Mouse (Mus musculus) left cerebral cortex, adult 6 months (tissue): ENCODE data around the gene Nos1ap. TPM values are rescaled to one million over a fixed set of nuclear protein-coding genes. Genes with fewer than 3 reads are reported as not detected.

ENCODE experiments used
- long read RNA-seq, 2 experiments: library from polyadenylated mRNA; unstranded; transcript quantifications; one replicate each; pipeline ENCODE4 v2.0.0; 2019 to 2020
- polyA plus RNA-seq: library from polyadenylated mRNA; unstranded; fragments of <200 nt; fragmentation: Nextera tagmentation; gene quantifications from 2 replicates; pipeline ENCODE4 v1.2.3, GENCODE M21; 2021

The Nos1ap gene
- polyA plus RNA-seq: 49.7 and 107 TPM in 2 replicates
- long read RNA-seq, experiment 1, transcript Nos1ap-208 (3 exons, 781 nt): minor isoform, 39 of 237 reads
- long read RNA-seq, experiment 1, transcript Nos1ap-206 (8 exons, 780 nt): minor isoform, 22 of 237 reads
- long read RNA-seq, experiment 1, transcript Nos1ap-202 (10 exons, 3,022 nt): minor isoform, 46 of 237 reads
- long read RNA-seq, experiment 1, transcript Nos1ap-207 (8 exons, 1,607 nt): major isoform, 64 of 237 reads
- long read RNA-seq, experiment 1, partial matches to known transcripts: 7 of 237 reads
- long read RNA-seq, experiment 1, other reads (novel, unspliced or antisense): 49 of 237 reads
- long read RNA-seq, experiment 2, transcript Nos1ap-206 (8 exons, 780 nt): minor isoform, 5 of 102 reads
- long read RNA-seq, experiment 2, transcript Nos1ap-208 (3 exons, 781 nt): minor isoform, 5 of 102 reads
- long read RNA-seq, experiment 2, transcript Nos1ap-207 (8 exons, 1,607 nt): major isoform, 19 of 102 reads
- long read RNA-seq, experiment 2, transcript Nos1ap-202 (10 exons, 3,022 nt): minor isoform, 5 of 102 reads
- long read RNA-seq, experiment 2, partial matches to known transcripts: 21 of 102 reads
- long read RNA-seq, experiment 2, other reads (novel, unspliced or antisense): 44 of 102 reads

DNA sequence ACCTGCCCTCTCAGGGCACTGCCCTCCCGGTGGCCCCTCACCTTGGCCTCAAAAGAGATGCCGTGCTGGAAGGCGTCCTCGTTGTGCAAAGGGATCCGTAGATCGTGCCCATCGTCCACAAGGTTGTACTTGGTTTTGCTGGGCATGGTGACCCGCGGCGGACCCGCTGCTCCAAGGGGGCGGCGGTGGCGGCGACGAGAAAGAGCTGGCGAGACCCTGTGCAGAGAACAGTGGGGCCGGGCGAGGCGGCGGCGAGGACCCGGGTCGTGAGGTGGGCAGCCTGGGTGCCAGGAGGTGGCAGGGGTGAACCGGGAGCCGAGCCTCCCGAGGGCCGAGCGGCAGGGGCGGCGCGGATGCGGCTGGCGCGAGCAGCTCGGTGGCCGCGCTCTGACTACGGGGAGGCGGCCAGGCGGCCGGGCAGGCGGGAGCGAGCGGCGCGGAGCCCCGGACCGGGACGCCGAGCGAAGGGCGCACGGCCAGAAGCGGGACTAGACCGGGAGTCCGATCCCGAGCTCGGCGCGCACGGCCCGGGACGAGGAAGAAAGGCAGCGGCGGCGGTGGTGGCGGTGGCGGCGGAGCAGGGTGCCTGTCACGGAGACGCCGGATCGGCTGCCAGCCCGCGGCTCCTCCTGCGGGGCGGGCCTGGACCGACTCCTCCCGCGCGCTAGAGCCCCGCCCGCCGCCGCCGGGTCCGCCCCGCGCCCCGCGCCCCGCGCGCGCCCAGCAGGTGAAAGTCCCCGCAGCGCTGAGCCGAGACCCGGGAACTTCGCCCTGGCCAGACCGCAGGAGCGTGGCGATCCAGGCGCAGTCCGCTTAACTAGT lies at the start of gene Nos1ap:
Nos1ap (minus strand) TSS at position 643 of the 822 bp plus-strand sequence.

GRCm38 (mm10) chr1:170308503-170308902 lies 281.2 kb downstream of the Nos1ap start, which contains the start of gene Spata46:
TSS of gene Spata46 (plus strand) at chr1:170308803.

GRCm38 (mm10) chr1:170306232-170306631 lies 283.4 kb downstream of the Nos1ap start, which contains the start of gene Gm7694:
TSS of gene Gm7694 (minus strand) at chr1:170306332.

DNA sequence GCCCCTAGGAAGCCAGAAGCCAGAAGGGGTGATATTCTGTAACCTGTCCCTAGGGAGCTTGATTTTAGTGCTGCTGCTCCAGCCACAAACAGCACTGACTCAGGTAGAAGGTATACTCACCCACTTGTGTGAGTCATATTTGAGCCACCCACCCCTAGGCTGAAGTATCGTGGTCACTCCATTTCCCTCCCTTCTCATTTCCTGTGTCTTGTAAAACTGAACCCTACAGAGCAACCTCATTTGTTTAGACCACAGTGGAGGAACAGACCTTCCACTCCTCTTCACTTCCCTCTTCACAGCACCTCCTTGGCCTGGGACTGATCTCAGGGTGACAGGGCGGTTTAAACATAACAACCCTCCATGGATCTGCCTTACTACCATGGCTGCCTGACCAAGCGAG lies 312.6 kb downstream of the Nos1ap start, which contains the start of gene Sh2d1b1:
Sh2d1b1 (plus strand) TSS at position 305 of the 400 bp plus-strand sequence.

Other genes with a start within 250 kb of the Nos1ap start
- 3.3 and 3.4 TPM in 2 replicates for gene Olfml2b, start 54.7 kb upstream of the Nos1ap start, polyA plus RNA-seq